Mouse (Mus musculus) limb, embryonic 10.5 days (tissue): ENCODE results near the gene Olfr23. TPM values are rescaled to one million over a fixed set of nuclear protein-coding genes. Genes with fewer than 3 reads are reported as not detected.
"Not testable (repeated sequence)": the region's sequence is repeated elsewhere in the genome, so short reads cannot be mapped to it uniquely, and the experiment has no call there.

Experiments
- DNase-seq: peaks from one replicate; pipeline ENCODE4 v3.0.0-alpha.2; 2017; ENCODE audit warnings: low spot score
- H3K27ac ChIP-seq: fragments of 300-500 bp; sonication (generic); 2 replicates; pipeline ENCODE4 v1.5.1; 2016; ENCODE audit warnings: mild to moderate bottlenecking
- H3K27me3 ChIP-seq: fragments of 300-500 bp; sonication (generic); 2 replicates; pipeline ENCODE4 v1.6.1; 2016; ENCODE audit warnings: low read depth, mild to moderate bottlenecking; ENCODE audit not compliant: poor library complexity, severe bottlenecking
- H3K36me3 ChIP-seq: fragments of 300-500 bp; sonication (generic); 2 replicates; pipeline ENCODE4 v1.6.1; 2016; ENCODE audit warnings: mild to moderate bottlenecking, moderate library complexity
- H3K4me1 ChIP-seq: fragments of 300-500 bp; sonication (generic); 2 replicates; pipeline ENCODE4 v1.6.1; 2016
- H3K4me3 ChIP-seq: fragments of 300-500 bp; sonication (generic); 2 replicates; pipeline ENCODE4 v1.5.1; 2016; ENCODE audit warnings: mild to moderate bottlenecking, moderate library complexity
- H3K9me3 ChIP-seq: fragments of 300-500 bp; sonication (generic); replicated peaks from 2 replicates; pipeline ENCODE4 v1.6.1; 2016; ENCODE audit warnings: mild to moderate bottlenecking
- WGBS: fragments of 180-500 bp; shearing (Covaris S2); methylation state at CpG from one replicate; pipeline ENCODE4 v1.1.7; 2016; 5-methylcytosine and 5-hydroxymethylcytosine counted together
- polyA plus RNA-seq: library from polyadenylated mRNA; unstranded; fragments of >200 nt; fragmentation: Nextera tagmentation; extraction: Ambion mirVana; gene quantifications from 2 replicates; pipeline ENCODE4 v1.2.1, GENCODE M21; 2016

The Olfr23 gene
- polyA plus RNA-seq, result not detected in 2 replicates

DNA sequence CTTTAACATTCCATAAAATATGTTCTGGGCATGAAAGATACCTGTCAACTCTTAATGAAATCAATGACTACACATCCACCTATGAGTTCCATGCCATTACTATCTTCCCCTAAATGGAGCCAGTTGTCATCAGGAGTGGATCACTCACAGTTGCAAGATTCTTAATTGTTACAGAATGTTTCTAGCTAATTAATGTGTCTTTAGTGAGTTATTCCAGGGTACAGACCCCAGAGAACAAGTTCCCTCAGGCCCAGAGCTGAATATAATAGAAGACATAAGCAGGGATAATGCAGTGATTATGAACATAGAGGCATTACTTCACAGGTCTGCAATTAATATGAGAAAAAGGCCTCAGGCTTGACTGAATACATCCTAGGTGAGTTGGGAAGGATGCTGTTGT lies at the start of gene Olfr23:
Gene Olfr23, plus strand, starts transcription at position 301 of the 400 bp plus-strand sequence.
- no peak for DNase-seq
- H3K9me3 ChIP-seq, result no peaks in the 10 kb centered on the region; the same call in 1 of the 2 replicates
- no peaks in the 10 kb centered on the region for H3K27me3 ChIP-seq
- H3K36me3 ChIP-seq, result no peaks in the 10 kb centered on the region
- H3K27ac ChIP-seq, result no peak within 1 kb of the TSS
- no peaks in the 10 kb centered on the region for H3K4me1 ChIP-seq
- H3K4me3 ChIP-seq, result no peak within 1 kb of the TSS

DNA sequence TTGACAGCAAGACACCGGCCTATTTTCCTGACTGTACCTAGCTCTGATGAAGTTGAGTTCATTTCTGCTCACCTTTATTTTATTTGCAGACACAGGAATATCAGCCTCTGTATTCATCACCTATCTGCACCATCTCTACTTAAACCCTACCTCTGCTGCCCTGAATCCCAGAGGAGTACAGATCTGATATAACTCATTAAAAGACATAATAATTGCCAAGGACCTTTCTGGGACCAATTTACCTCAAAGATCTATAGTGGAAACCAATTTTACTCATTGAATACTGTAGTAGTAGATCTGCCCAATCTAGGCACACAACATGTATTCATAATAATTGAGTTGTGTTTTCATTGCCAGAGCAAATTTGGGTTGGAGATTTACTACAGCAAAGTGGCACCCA lies 45.8 kb upstream of the Olfr23 start, which contains the start of gene Olfr394:
Gene Olfr394, minus strand, starts transcription at position 101 of the 400 bp plus-strand sequence.
- Histone ChIP-seq H3K27ac (no peak within 1 kb of the TSS), H3K4me1 (no peaks in the 10 kb centered on the region), H3K9me3 (no peaks in the 10 kb centered on the region), H3K4me3 (no peak within 1 kb of the TSS), H3K27me3 (no peaks in the 10 kb centered on the region), H3K36me3 (no peaks in the 10 kb centered on the region)
- WGBS, result 88% methylated on average over 1 of the region's 1 CpGs
- DNase-seq, result no peak

DNA sequence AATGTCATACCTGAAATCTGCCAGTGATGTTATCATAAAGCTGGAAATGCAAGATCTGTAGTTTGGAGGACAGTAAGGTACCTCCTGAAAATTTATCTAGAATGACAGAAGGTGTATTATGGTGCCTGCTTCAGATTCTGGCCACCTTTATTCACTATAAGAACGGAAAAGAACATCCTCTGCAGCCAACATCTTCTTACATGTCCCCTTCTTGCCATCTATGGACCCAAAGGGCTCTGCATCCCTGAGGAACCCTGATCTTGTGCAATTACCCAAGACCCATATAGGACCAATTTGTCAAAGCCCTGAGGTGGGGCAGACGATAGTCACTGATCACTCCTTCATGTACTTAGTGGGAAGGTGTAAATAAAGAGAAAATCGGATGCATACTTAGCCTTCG lies 27.3 kb upstream of the Olfr23 start, which contains the start of gene Olfr395:
Gene Olfr395, minus strand, starts transcription at position 101 of the 400 bp plus-strand sequence.
- DNase-seq, H3K9me3 ChIP-seq, H3K27ac ChIP-seq, H3K36me3 ChIP-seq, H3K27me3 ChIP-seq, H3K4me3 ChIP-seq, H3K4me1 ChIP-seq: not testable (repeated sequence)
- WGBS, result 87% methylated on average over 4 of the region's 4 CpGs

DNA sequence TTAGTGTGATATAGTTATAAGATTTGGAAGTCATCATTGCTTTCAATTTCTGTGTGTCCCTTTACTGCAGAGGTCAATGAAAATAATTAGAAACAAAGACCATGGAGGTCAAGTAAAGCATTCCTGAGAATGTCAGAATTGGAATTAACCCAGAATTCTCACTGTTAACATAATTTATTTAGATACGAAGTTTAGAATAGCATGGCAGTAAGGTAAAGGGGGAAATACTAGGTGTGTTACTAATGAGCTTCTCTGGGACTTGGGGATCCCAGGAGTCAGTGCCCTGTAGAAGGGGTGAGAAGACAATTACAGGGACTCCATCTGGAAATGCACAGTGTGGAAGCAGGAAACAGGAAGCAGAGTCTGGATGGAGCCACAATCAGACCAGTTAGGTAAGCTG lies 24.0 kb downstream of the Olfr23 start, which contains the start of gene Olfr397:
Gene Olfr397, plus strand, starts transcription at position 301 of the 400 bp plus-strand sequence.
- no peak for DNase-seq
- 0 out of 2 replicates have a peak, but pooled peaks cover 4% of the 10 kb centered on the region for H3K9me3 ChIP-seq
- no peak within 1 kb of the TSS for H3K27ac ChIP-seq
- no peaks in the 10 kb centered on the region for H3K36me3 ChIP-seq
- H3K27me3 ChIP-seq, result no peaks in the 10 kb centered on the region
- 80% methylated on average over 1 of the region's 1 CpGs for WGBS
- H3K4me1 ChIP-seq, result no peaks in the 10 kb centered on the region
- no peak within 1 kb of the TSS for H3K4me3 ChIP-seq

DNA sequence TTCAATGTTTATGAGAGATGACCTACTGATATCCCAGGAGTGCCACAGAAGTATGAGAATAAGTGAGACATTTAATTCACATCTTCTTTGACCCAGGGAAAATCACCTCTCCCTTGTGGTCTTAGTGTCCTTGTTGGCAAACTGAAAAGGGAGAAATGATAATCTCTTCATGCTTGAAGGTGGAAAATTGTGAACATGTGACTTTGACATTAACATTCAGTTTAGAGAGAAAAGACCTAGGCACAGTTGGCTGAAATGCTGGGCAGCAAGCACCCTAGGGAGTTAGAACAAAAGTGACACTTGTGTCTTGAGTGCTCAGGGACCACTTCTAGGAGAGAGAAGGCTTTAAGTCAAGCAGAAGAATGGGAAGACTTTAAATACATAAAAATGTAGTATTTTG lies 53.8 kb downstream of the Olfr23 start, which contains the start of gene Olfr398:
Gene Olfr398, minus strand, starts transcription at position 101 of the 400 bp plus-strand sequence.
- no peaks in the 10 kb centered on the region for H3K4me1 ChIP-seq
- no peak within 1 kb of the TSS for H3K27ac ChIP-seq
- H3K4me3 ChIP-seq, result no peak within 1 kb of the TSS
- peaks cover 7% of the 10 kb centered on the region; the same call in 1 of the 2 replicates for H3K9me3 ChIP-seq
- no peaks in the 10 kb centered on the region for H3K36me3 ChIP-seq
- no peak for DNase-seq
- H3K27me3 ChIP-seq, result no peaks in the 10 kb centered on the region

Other genes with a start within 250 kb of the Olfr23 start
- gene Zfp735, start 247.9 kb upstream of the Olfr23 start, polyA plus RNA-seq, result not detected in 2 replicates
- not detected in 2 replicates for gene Olfr389, start 156.0 kb upstream of the Olfr23 start, polyA plus RNA-seq
- not detected in 2 replicates for gene Olfr390, start 153.7 kb upstream of the Olfr23 start, polyA plus RNA-seq
- not detected in 2 replicates for gene Olfr391-ps, start 133.6 kb upstream of the Olfr23 start, polyA plus RNA-seq
- gene Olfr392, start 119.6 kb upstream of the Olfr23 start, polyA plus RNA-seq, result not detected in 2 replicates
- gene Olfr393, start 85.2 kb upstream of the Olfr23 start, polyA plus RNA-seq, result not detected in 2 replicates
- not detected in 2 replicates for gene Olfr394, start 45.9 kb upstream of the Olfr23 start, polyA plus RNA-seq
- gene Olfr395, start 27.4 kb upstream of the Olfr23 start, polyA plus RNA-seq, result not detected in 2 replicates
- not detected in 2 replicates for gene Olfr397, start 24.1 kb downstream of the Olfr23 start, polyA plus RNA-seq
- gene Olfr398, start 53.7 kb downstream of the Olfr23 start, polyA plus RNA-seq, result not detected in 2 replicates
- gene Olfr139, start 119.9 kb downstream of the Olfr23 start, polyA plus RNA-seq, result not detected in 2 replicates
- not detected in 2 replicates for gene Olfr399, start 119.9 kb downstream of the Olfr23 start, polyA plus RNA-seq
- not detected in 2 replicates for gene Zfp616, start 133.3 kb downstream of the Olfr23 start, polyA plus RNA-seq
- not detected in 2 replicates for gene Olfr401, start 177.0 kb downstream of the Olfr23 start, polyA plus RNA-seq
- not detected in 2 replicates for gene Olfr402, start 216.9 kb downstream of the Olfr23 start, polyA plus RNA-seq
- not detected in 2 replicates for gene Olfr403, start 249.6 kb downstream of the Olfr23 start, polyA plus RNA-seq